Mouse (Mus musculus) brain, adult 2 months (tissue): ENCODE results near the gene Arhgap30.
A peak's percentile ranks its signal among the peaks of the same experiment; 100 is the strongest.

ENCODE experiments used
- DNase-seq: peaks from one replicate; pipeline ENCODE4 v3.0.0; 2011; ENCODE audit warnings: low read depth, low spot score

Arhgap30 gene

GRCm38 (mm10) chr1:171425126-171425525 is 36.4 kb downstream of the Arhgap30 start:
- no peak for DNase-seq

GRCm38 (mm10) chr1:171432158-171432557 is 43.4 kb downstream of the Arhgap30 start:
- no peak for DNase-seq

GRCm38 (mm10) chr1:171435288-171435814 is 46.6 kb downstream of the Arhgap30 start:
- DNase-seq = no peak

GRCm38 (mm10) chr1:171435974-171436373 is 47.2 kb downstream of the Arhgap30 start:
- no peak for DNase-seq

- peak; percentile 94 for DNase-seq
These were observed 48.7 kb downstream of the Arhgap30 start, which contains the start of gene F11r for GRCm38 (mm10) chr1:171437264-171438013. Gene F11r, plus strand, starts transcription at chr1:171437535.

- DNase-seq = no peak
These were observed 49.4 kb downstream of the Arhgap30 start for GRCm38 (mm10) chr1:171438014-171438670.

GRCm38 (mm10) chr1:171439072-171439471 is 50.3 kb downstream of the Arhgap30 start:
- no peak for DNase-seq

- DNase-seq = peak; percentile 44
These were observed 51.4 kb downstream of the Arhgap30 start for GRCm38 (mm10) chr1:171440025-171440725.

- DNase-seq = no peak
These were observed 53.0 kb downstream of the Arhgap30 start for GRCm38 (mm10) chr1:171441466-171442412.

GRCm38 (mm10) chr1:171442413-171442760 is 53.6 kb downstream of the Arhgap30 start:
- DNase-seq = no peak

GRCm38 (mm10) chr1:171445050-171445449 is 56.3 kb downstream of the Arhgap30 start:
- no peak for DNase-seq

GRCm38 (mm10) chr1:171446854-171447253 is 58.1 kb downstream of the Arhgap30 start:
- no peak for DNase-seq

- no peak for DNase-seq
These were observed 58.9 kb downstream of the Arhgap30 start for GRCm38 (mm10) chr1:171447692-171448091.

GRCm38 (mm10) chr1:171450062-171450461 is 61.3 kb downstream of the Arhgap30 start:
- DNase-seq = no peak

- peak; percentile 37 for DNase-seq
These were observed 62.2 kb downstream of the Arhgap30 start for GRCm38 (mm10) chr1:171451001-171451400.

- DNase-seq = no peak
These were observed 63.8 kb downstream of the Arhgap30 start for GRCm38 (mm10) chr1:171452522-171452921.

GRCm38 (mm10) chr1:171452923-171453322 is 64.2 kb downstream of the Arhgap30 start:
- DNase-seq = no peak

GRCm38 (mm10) chr1:171454926-171455325 is 66.2 kb downstream of the Arhgap30 start:
- DNase-seq = no peak

- DNase-seq = no peak
These were observed 68.8 kb downstream of the Arhgap30 start for GRCm38 (mm10) chr1:171457568-171457967.

- DNase-seq = no peak
These were observed 71.0 kb downstream of the Arhgap30 start for GRCm38 (mm10) chr1:171459791-171460190.
